12 mouse cellular contexts compared by ENCODE assay signal in the genomic region with DNA sequence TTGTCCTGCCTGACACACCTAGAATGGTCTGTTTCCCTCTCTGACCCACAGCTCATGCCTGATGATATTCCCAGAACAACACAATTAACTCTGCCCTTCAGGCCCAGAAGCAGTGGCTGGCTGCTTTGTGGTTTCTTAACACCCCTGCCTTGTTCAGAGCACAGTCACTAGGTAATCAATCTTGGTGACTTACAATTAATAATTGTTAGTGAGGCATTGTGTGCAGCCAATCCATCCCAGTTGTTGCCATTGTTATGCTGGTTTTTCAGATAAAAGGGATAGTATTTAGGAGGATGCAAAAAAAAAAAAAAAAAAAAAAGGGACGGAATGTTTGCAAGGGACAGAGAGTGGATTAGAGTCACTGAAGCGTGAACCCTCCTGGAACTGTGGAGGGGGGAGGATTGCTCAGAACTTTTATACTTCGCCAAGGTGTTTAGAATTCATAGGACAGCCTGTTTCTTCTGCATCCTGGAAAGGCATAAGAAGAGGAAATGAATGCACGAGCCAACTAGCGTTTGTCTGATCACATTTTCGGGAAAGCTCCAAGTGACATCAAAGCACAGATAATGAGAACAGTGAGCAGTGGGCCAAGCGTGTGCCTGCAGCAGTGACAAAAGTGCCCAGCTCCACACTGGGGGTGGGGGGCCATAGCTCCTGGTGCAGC.
DNase-seq lines count a peak whose midpoint lies in the region; ATAC-seq lines count a peak whose summit lies in the region.
"Had no signal": no experiment of that assay in that cellular context is flagged by ENCODE, and none has a peak within 500 bp of the region (broad histone marks: within the 10 kb centered on the region; RNA-seq: fewer than 3 reads in every experiment).

No protein-coding gene starts in this region.

- peaks cover 22% of the 10 kb centered on the region for H3K4me1 ChIP-seq in hindbrain, embryonic 15.5 days (replicated peaks)

- 16% methylated on average over 7 of the region's 7 CpGs for WGBS in hindbrain, embryonic 15.5 days

- intact Hi-C loops in left cerebral cortex, postnatal 14 days (cut with DNase I) = no loop called here
- intact Hi-C loops in left cerebral cortex, postnatal 36 days (cut with DNase I) = loop anchor here (5.0 kb wide), 1 partner anchor 85 kb away; no protein-coding TSS in a partner anchor

- H3K27me3 ChIP-seq in hindbrain, embryonic 15.5 days = no peaks in the 10 kb centered on the region

- H3K9ac ChIP-seq in hindbrain, embryonic 15.5 days = no peak overlapping the region

- H3K4me3 ChIP-seq in hindbrain, embryonic 15.5 days = no peak overlapping the region
- H3K4me3 ChIP-seq: erythroblast, embryonic 14.5 days had no signal

- H3K4me2 ChIP-seq in hindbrain, embryonic 15.5 days = no peak overlapping the region
- H3K4me2 ChIP-seq: liver, embryonic 11.5 days had no signal

- H3K9me3 ChIP-seq in hindbrain, embryonic 15.5 days = no peaks in the 10 kb centered on the region

- no peak for ATAC-seq in hindbrain, embryonic 15.5 days (ENCODE audit: low FRiP score, low read depth)

- H3K27ac ChIP-seq in hindbrain, embryonic 15.5 days (replicated peaks) = peak overlapping the region; percentile 43; the same call in 1 of the 2 replicates

- H3K36me3 ChIP-seq in hindbrain, embryonic 15.5 days = no peaks in the 10 kb centered on the region

- peak; percentile 11 to 46 for DNase-seq in left cerebral cortex, postnatal 14 days (ENCODE audit: low spot score in 2 of 2)
- DNase-seq in left cerebral cortex, postnatal 36 days (ENCODE audit: low spot score in 2 of 2) = no peak
- DNase-seq in embryo, embryonic 9.5 days (ENCODE audit: extremely low spot score) = peak; percentile 39
- DNase-seq in retina, embryonic 14.5 days (ENCODE audit: low spot score) = peak; percentile 37
- DNase-seq in thymus, postnatal 25 days = no peak
- no peak for DNase-seq in spleen, postnatal 36 days (ENCODE audit: low spot score in 2 of 2)
- DNase-seq: adrenal gland, postnatal 25 days; cerebellum, adult 9-11 months; thymus, postnatal 14 days had no signal

Comparison
In these comparisons a context has a peak if more than half of its experiments do, and no peak if none do; other contexts are left out.
1. DNase-seq: peak in left cerebral cortex, postnatal 14 days (2 of 2), embryo, embryonic 9.5 days (single experiment) and retina, embryonic 14.5 days (single experiment); none in left cerebral cortex, postnatal 36 days (0 of 2), thymus, postnatal 25 days (single experiment) and spleen, postnatal 36 days (0 of 2).